Mouse (Mus musculus) kidney, postnatal 14 days (tissue): ENCODE data around the gene Rreb1.

Experiments used
- DNase-seq: peaks from one replicate; pipeline ENCODE4 v3.0.0; 2022; ENCODE audit warnings: mixed read lengths

Gene Rreb1

DNA sequence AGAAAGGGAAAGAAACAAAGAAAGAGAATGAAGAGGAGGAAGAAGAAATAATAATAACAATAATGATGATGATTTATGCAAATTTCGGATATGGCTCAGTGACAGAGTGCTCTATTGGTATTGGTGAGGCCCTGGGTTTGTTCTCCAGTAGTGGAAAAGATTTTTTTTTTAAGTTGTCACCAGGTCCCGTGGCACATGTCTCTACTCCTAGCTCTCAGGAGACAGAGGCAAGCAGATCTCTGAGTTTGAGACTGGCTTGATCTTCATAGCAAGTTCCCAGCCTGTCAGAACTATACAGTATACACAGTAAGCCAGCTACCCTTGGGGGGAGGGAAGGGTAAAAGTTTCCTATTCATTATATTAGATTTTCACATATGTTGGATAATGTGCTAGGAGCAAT is 3.4 kb downstream of the Rreb1 start:
- no peak for DNase-seq

- DNase-seq, result no peak
These were observed 3.9 kb downstream of the Rreb1 start for GRCm38 (mm10) chr13:37782144-37782543.

DNA sequence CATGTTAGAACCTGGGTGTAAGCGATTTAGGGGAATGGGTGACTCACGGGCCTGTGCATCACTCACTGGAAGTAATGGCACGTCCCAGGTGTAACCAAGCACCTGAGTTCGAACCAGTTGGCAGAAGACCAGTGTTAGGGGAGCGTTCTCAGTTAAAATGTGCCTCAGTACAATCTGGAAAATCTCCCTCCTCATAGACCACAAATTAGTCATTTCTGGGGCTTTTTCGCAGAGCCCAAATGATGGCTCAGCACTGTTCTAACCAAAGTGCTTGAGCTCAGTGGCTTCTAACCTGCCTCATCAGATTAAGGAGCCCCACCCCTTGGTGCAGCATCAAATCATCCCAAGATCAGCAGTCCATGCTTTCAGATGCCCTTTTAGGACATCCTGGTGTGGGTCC is 5.5 kb downstream of the Rreb1 start:
- DNase-seq, result no peak

DNA sequence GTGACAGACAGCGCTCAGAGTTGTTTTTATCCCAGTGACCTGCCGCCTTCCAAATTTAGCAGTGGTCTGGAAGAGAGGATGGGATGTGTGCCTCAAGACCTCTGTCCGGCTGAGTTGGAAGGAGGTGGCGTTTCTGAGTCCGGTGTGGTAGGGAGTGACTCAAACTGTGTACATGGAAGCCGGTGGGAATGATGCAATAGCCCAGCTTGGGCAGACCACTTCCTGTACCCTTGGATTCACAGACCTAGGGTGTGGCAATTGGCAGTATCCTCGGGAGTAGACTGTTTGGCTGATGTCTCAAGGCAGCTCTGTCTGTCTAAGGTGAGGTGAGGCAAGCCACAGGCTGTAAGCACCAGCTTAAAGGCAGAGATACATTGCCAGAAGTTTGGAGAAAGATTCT is 6.0 kb downstream of the Rreb1 start:
- no peak for DNase-seq

DNA sequence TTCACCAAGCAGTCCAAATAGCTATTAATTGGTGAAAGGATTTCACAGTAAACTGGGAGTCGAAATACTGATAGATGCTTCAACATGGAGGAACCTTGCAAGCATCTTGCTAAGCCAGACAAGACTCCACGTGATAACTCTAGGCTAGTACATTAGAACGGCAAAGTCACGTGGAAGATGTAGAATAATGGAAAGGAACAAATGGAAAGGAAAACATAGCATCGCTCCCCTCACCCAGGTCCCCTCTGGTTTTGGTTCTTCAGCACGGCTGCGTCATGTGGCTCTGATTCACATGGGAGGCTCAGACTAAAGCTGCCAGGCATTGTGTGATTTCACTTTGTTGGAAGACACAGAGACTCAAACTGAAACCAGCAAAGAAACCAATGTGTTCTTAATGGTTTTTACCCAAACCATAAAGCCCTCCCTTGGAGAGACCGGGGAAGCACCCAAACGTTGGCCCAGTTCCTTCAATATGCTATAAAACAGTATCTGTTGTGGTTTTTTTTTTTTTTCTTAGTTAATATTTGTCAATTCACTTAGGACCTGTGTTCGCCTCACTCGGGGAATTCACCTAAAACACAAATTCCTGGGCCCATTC is 14.6 kb downstream of the Rreb1 start:
- DNase-seq, result no peak

DNA sequence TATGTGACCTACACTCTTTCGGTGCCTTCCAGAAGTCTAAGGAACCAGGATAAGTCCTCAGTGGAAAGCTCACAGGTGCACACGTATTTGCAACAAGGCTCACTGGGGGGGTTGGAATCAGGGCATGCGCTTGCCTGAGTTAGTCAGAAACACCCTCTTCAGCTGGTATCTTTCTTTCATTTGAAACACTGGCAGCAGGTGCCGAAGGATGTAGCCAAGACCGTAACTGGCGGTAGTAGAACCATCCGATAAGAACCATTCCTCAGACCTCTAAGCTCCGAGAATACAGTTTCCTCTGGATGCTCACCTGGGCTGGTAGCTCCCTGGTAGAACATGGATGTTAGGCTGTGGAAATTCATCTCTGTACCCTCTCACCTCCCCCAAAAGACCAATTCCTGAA is 20.6 kb downstream of the Rreb1 start:
- DNase-seq, result no peak

DNA sequence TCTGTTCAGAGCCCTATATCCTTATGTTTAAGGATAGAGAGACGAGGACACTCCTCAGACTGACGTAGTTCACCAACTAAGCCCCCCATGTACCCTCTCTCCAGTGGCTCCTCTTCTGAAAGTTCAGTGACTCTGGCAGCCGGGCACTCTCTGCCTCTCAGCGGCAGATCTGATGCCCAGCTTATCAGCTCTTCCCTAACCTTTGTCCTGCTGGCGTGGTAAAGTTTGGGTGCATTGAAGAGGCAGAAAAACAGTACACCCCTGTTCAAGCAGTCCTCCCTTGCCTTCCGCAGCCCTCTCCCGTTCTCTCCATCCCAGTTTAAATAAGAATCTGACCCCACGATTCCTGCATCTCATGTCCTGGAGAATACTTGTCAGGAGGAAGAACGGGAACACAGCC is 21.2 kb downstream of the Rreb1 start:
- no peak for DNase-seq

DNA sequence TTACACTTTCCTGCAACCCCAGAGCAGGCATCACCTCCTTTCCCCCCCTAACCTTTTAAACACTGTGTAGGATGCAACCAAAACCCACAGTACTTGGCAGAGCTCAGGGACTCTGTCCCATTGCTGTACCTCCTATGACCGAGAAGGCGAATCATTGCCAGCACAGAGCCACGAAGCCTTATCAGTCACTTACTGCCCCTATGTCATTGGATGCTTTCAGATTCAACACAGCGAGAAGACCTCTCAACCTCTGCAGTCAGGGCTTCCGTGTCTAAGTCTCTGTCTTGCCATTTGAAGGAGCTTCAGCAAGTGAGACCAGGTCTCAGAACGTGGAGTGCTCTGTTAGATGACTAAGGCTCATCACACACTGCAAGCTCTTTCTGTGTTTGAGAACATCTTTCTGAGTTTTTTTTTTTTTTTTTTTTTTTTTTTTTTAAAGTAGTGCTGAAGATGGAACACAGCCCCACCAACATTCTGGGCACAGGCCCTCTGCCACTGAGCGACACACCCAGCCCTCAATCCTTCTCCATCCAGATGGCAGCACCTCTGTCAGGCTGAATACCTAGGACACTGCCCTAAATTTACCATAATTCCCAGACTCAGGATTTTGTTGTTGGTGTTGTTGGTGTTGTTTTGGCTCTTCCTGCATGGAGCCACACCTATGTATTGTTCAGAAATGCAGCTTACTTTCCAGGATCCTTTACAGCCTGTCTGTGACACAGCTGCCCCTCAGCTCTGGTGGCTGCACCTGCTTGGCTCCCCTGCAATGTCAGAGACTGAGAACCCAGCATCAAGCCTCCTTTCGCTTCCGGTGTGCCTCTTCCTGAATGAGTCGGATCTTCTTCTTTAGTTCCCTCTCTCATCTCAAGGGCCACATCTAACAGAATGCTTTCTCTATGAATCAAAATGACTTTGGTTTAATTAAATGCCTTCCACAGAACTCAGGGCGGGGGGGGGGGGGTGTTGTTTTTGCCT is 23.2 kb downstream of the Rreb1 start:
- no peak for DNase-seq

DNA sequence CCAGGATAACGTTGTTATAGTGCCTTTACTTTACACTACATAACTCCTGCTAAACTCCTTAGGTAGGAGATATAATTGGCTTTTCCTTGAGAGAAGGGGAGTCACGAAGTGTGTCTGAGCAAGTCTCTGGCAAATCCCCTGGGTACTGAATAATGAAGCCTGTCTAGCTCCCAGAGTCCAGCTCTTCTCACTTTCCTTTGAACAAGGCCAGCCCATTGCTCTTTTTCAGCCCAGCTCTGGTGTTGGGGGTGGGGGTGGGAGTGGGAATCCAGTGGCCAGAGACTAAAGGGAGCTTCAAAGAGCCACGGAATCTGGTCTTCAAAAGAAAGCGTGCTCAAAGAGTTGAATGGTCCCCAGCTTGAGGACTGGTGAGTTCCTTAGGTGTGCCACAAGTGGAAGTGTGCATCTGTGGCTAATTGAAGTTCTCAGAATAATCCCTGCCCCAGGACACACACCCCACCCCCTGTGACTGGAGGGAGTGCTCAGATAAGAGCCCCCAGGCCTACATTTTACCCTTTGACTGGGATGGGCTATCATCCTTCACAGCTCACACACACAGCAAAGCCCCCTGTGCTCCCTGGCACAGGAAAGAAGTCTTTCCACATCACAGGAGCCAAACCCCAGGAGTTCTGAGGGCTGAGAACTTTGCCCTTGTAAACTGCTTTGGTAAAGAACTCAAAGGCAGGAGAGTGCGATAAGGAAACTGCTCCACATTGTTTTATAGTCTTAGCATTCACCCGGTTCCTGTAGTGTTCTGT is 24.2 kb downstream of the Rreb1 start:
- DNase-seq, result peak; percentile 41

DNA sequence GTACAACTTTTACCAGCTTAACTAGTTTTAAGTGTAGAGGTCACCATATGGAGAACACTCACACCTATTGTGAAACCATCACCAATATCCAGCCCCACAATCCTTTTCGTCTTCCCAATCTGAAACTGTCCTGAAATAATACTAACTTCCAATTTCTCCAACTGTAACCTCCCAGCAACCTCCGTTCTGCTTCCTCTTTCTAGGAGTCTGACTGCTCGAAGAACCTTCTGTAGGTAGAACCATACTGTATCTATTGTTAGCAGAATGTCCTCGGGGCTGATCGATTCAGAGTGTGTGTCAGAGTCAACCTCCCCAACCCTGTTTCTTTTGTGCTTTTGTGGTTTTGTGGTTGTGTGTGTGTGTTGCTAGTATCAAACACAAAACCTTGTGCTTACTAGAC is 25.0 kb downstream of the Rreb1 start:
- DNase-seq, result no peak

DNA sequence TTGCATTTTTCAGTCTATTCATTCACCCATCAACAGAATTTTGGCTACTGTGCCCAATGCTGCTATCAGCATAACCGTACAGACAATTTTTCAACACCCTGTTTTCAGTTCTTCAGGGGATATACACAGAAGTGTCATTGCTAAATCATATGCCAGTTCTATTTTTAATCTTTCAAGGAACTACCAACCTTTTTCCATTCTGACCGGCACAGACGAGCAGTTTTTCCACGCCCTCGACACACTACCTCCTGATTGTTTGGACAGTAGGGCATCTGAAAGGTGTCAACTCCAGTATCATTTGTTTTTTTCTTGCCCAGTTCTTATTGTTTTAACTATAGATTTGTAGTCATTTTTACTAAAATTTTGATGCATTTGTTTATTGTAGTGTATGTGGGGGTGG is 25.8 kb downstream of the Rreb1 start:
- DNase-seq, result no peak

- no peak for DNase-seq
These were observed 36.8 kb downstream of the Rreb1 start for GRCm38 (mm10) chr13:37815001-37815400.

DNA sequence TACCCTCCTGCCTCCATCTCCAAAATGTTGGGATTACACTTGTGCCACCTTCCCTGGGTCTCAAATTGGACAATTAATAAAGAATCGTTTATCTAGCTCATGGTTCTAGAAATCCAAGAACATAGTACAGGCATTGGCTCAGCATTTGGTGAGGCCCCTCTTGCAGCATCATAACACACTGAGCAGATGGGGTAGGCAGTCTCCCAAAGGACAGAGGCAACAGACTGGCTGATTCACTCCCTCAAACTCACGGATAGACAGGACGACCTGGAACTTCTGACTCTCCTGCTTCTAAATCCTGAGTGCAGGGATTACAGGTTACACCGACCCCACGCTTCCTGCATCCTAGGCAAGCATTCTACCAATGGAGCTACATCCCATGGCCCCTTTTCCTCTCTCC is 38.5 kb downstream of the Rreb1 start:
- DNase-seq, result no peak

- no peak for DNase-seq
These were observed 43.2 kb downstream of the Rreb1 start for GRCm38 (mm10) chr13:37821413-37821812.

GRCm38 (mm10) chr13:37824331-37824920 is 46.2 kb downstream of the Rreb1 start:
- DNase-seq, result no peak

GRCm38 (mm10) chr13:37824956-37825645 is 46.9 kb downstream of the Rreb1 start:
- DNase-seq, result peak; percentile 52

- peak; percentile 72 for DNase-seq
These were observed 47.6 kb downstream of the Rreb1 start for GRCm38 (mm10) chr13:37825646-37826280.

- peak; percentile 90 for DNase-seq
These were observed 48.2 kb downstream of the Rreb1 start for GRCm38 (mm10) chr13:37826281-37826993.

DNA sequence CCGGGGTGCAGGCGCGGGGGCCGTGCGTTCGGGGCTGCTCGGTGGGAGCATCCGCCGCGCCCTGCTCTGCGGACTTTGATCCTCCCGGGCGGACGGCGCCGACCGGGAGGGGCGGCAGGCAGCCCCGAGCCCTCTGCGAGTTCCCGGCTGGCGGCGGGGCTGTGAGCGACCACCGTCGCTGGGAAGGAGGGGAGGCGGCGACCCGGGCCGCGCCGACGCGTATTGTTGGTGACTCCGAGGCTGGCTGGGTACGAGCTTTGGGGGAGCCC is 48.7 kb downstream of the Rreb1 start:
- no peak for DNase-seq

DNA sequence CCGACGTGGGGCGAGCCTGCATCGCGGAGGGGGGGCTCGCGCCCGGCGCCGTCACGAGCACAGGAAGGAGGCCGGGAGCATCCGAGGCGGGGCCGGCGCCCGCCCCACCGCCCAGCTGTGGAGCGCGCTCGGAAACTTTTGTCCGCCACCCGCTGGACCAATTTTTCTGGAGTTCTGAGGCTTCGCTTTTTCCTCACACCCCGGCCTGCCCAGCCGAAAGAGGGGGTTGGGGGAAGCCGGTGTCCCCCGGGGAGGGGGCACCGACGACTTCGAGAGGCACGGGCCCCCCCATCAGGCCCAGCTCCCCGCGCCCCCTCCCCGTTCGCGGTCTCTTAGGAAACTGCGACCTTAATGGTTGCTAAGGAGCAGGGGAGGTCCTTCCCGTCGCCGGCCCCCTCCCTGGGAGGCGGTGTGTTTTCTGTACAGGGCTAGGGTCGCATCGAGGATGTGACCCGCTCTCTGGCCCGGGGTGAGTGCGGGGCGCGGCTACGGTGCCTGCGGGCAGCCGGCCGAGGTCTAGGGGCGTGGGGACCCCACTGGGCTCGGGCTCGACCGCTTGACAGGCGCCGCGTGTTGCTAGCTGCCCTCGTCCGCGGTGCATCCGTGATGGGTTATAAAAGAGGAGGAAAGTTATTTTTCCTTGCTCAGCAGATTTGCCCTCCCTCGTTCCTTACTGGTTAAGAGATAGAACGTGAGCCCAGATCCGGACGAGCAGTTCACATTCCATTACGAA is 49.2 kb downstream of the Rreb1 start:
- DNase-seq, result peak; percentile 85

- no peak for DNase-seq
These were observed 49.9 kb downstream of the Rreb1 start for GRCm38 (mm10) chr13:37827996-37828579.
